12 mouse cellular contexts compared by ENCODE assay signal in the genomic region with DNA sequence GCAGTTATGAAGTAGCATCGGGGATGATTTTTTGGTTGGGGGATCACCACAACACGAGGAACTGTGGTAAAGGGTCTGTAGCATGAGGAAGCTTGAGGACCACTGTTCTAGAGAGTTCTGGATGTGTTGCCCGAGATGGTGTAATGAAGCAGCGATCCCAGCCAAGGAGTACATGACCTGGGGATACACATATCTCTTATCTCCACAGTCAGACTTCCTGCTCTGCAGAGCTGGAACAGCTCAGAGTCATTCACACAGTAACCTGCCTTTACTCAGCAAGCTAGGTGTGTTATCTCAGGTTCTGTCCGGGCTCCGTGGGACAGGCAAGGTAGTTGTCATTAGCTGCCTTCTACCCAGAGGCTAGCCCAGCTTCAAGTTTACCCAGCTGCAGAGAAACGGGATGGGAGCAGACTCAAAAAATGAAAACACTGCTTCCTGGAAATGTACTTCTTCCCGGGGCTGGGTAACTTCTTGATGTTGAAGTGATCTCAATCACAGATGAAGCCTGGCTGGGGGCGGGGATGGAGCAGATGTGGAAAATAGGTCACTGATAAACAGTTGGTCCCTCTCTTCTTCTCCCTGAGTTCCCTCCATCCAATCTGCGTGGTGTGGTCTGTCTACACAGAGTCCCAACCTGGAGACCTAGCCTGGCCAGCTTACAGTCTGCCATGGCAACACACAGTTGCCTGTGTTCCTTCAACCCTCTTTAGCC. TPM values are rescaled to one million over a fixed set of nuclear protein-coding genes. Genes with fewer than 3 reads are reported as not detected.
DNase-seq lines count a peak whose midpoint lies in the region; ATAC-seq lines count a peak whose summit lies in the region.
"Had no signal": no experiment of that assay in that cellular context is flagged by ENCODE, and none has a peak within 500 bp of the region (broad histone marks: within the 10 kb centered on the region; RNA-seq: fewer than 3 reads in every experiment).

No protein-coding gene starts in this region.

- H3K27ac ChIP-seq in stomach, embryonic 16.5 days (ENCODE audit: low read length): no peak overlapping the region
- H3K27ac ChIP-seq in midbrain, embryonic 15.5 days: no peak overlapping the region
- H3K27ac ChIP-seq: embryonic facial prominence, embryonic 13.5 days; forebrain, embryonic 15.5 days had no signal

- H3K9me3 ChIP-seq in stomach, embryonic 16.5 days (replicated peaks; ENCODE audit: control insufficient read depth, low read length): no peaks in the 10 kb centered on the region
- H3K9me3 ChIP-seq in midbrain, embryonic 15.5 days: no peaks in the 10 kb centered on the region
- H3K9me3 ChIP-seq: embryonic facial prominence, embryonic 13.5 days; forebrain, embryonic 15.5 days had no signal

- no peaks in the 10 kb centered on the region for H3K36me3 ChIP-seq in stomach, embryonic 16.5 days (ENCODE audit: control insufficient read depth, insufficient read depth, low read length)
- no peaks in the 10 kb centered on the region for H3K36me3 ChIP-seq in midbrain, embryonic 15.5 days (replicated peaks)
- H3K36me3 ChIP-seq: forebrain, embryonic 15.5 days had no signal

- no peak overlapping the region for H3K9ac ChIP-seq in stomach, embryonic 16.5 days (ENCODE audit: low read length)
- H3K9ac ChIP-seq in midbrain, embryonic 15.5 days: no peak overlapping the region
- H3K9ac ChIP-seq: embryonic facial prominence, embryonic 13.5 days; forebrain, embryonic 15.5 days; liver, postnatal 0 days had no signal

- no peak overlapping the region for H3K4me3 ChIP-seq in stomach, embryonic 16.5 days (replicated peaks; ENCODE audit: low read length)
- no peak overlapping the region for H3K4me3 ChIP-seq in midbrain, embryonic 15.5 days
- H3K4me3 ChIP-seq: embryonic facial prominence, embryonic 13.5 days; forebrain, embryonic 15.5 days had no signal

- peak; percentile 13; the same call in 1 of the 2 replicates for ATAC-seq in granulocyte monocyte progenitor cell, adult 5-6 weeks (replicated peaks; ENCODE audit: poor library complexity, severe bottlenecking)
- 0 out of 2 replicates have a peak, but pooled peaks have one; percentile 23 for ATAC-seq in stomach, embryonic 16.5 days (ENCODE audit: insufficient read depth, low FRiP score)
- no peak for ATAC-seq in midbrain, embryonic 15.5 days (replicated peaks)
- ATAC-seq: forebrain, embryonic 15.5 days; liver, postnatal 0 days had no signal

- H3K4me2 ChIP-seq in stomach, embryonic 16.5 days (ENCODE audit: low read depth, low read length): no peak overlapping the region
- H3K4me2 ChIP-seq in midbrain, embryonic 15.5 days: no peak overlapping the region
- H3K4me2 ChIP-seq: embryonic facial prominence, embryonic 13.5 days; forebrain, embryonic 15.5 days had no signal

- DNase-seq in lung, postnatal 10 days: peak; percentile 41
- no peak for DNase-seq in lung, postnatal 4 days
- DNase-seq in heart, postnatal 4 days: peak; percentile 21
- no peak for DNase-seq in thymus, postnatal 25 days
- DNase-seq: cerebellum, adult 9-11 months; liver, postnatal 0 days; thymus, postnatal 36 days had no signal

- no peaks in the 10 kb centered on the region for H3K27me3 ChIP-seq in stomach, embryonic 16.5 days (ENCODE audit: control insufficient read depth, insufficient read depth, low read length)
- H3K27me3 ChIP-seq in midbrain, embryonic 15.5 days (replicated peaks): no peaks in the 10 kb centered on the region
- H3K27me3 ChIP-seq: embryonic facial prominence, embryonic 13.5 days; forebrain, embryonic 15.5 days had no signal

- H3K4me1 ChIP-seq in stomach, embryonic 16.5 days (ENCODE audit: control insufficient read depth, insufficient read depth, low read length): peaks cover 25% of the 10 kb centered on the region; the same call in 1 of the 2 replicates
- H3K4me1 ChIP-seq in midbrain, embryonic 15.5 days: 0 out of 2 replicates have a peak, but pooled peaks cover 3% of the 10 kb centered on the region

- WGBS in stomach, embryonic 16.5 days: 52% methylated on average over 10 of the region's 10 CpGs
- WGBS in midbrain, embryonic 15.5 days: 82% methylated on average over 10 of the region's 10 CpGs

RNA-seq across cellular contexts. Expression of gene Jdp2, which starts 42.2 kb away (rescaled TPM):
- 22.5 and 27.5 TPM in 2 replicates for total RNA-seq in granulocyte monocyte progenitor cell, adult 5-6 weeks (2014; fragmentation: Nextera tagmentation)
- 30.5 and 39.8 TPM in 2 replicates for total RNA-seq in granulocyte monocyte progenitor cell, adult 5-6 weeks (2017)
- 10 to 100 TPM in 1 of 2 experiments, 1 to 10 TPM in 1; 9.1 to 12.2 TPM for total RNA-seq in heart, postnatal 4 days (2021)
- 0.29 and 0.80 TPM in 2 replicates for polyA plus RNA-seq in stomach, embryonic 16.5 days (2015; fragmentation: Nextera tagmentation; extraction: Ambion mirVana)
- 0.83 and 0.92 TPM in 2 replicates for polyA plus RNA-seq in midbrain, embryonic 15.5 days (2015; fragmentation: Nextera tagmentation; extraction: Ambion mirVana)

RNA-seq across cellular contexts. Expression of gene Batf, which starts 45.5 kb away (rescaled TPM):
- 18.5 and 22.2 TPM in 2 replicates for total RNA-seq in granulocyte monocyte progenitor cell, adult 5-6 weeks (2014; fragmentation: Nextera tagmentation)
- total RNA-seq in granulocyte monocyte progenitor cell, adult 5-6 weeks (2017): 30.5 and 31.1 TPM in 2 replicates
- total RNA-seq in heart, postnatal 4 days (2021): 1 to 10 TPM in 1 of 2 experiments, under 1 TPM in 1; 0.74 to 1.5 TPM
- 3.4 and 4.6 TPM in 2 replicates for polyA plus RNA-seq in stomach, embryonic 16.5 days (2015; fragmentation: Nextera tagmentation; extraction: Ambion mirVana)
- polyA plus RNA-seq in midbrain, embryonic 15.5 days (2015; fragmentation: Nextera tagmentation; extraction: Ambion mirVana): 1.1 and 1.5 TPM in 2 replicates

Comparison
In these comparisons a context has a peak if more than half of its experiments do, and no peak if none do; other contexts are left out.
1. DNase-seq: peak in lung, postnatal 10 days (single experiment) and heart, postnatal 4 days (single experiment); none in lung, postnatal 4 days (0 of 2) and thymus, postnatal 25 days (single experiment).
2. RNA of gene Batf, which starts 45.5 kb away (total RNA-seq): 18.5 to 31.1 TPM in granulocyte monocyte progenitor cell, adult 5-6 weeks; 0.74 to 1.5 TPM in heart, postnatal 4 days; every median in the first group is over 4 times any median in the second.